Mouse (Mus musculus) MEL (cell line): Measurements from ENCODE around the gene Igf2bp2. TPM values are rescaled to one million over a fixed set of nuclear protein-coding genes. Genes with fewer than 3 reads are reported as not detected.

Source experiments
- DNase-seq: peaks from one replicate; pipeline ENCODE4 v3.0.0; 2011; ENCODE audit warnings: low read depth, low spot score
- H3K27ac ChIP-seq: 2 replicates; pipeline ENCODE4 v1.5.1; 2012; ENCODE audit warnings: low read depth, mild to moderate bottlenecking, control low read depth, low read length, moderate library complexity; ENCODE audit not compliant: control insufficient read depth
- H3K27me3 ChIP-seq, 2 experiments: fragments of 150-350 bp in 1 of 2; sonication (generic) in 1 of 2; 2 replicates each; pipeline ENCODE4 v1.6.1; 2012; ENCODE audit warnings: low read length in 2 of 2, mild to moderate bottlenecking in 2 of 2, improper control_type of control experiment in 1 of 2, moderate library complexity in 1 of 2; ENCODE audit not compliant: insufficient read depth in 2 of 2, control insufficient read depth in 1 of 2
- H3K36me3 ChIP-seq, 2 experiments: 2 replicates each; pipeline ENCODE4 v1.6.1; 2012 to 2014; ENCODE audit warnings: low read length in 2 of 2, improper control_type of control experiment in 1 of 2, inconsistent platforms in 1 of 2, mild to moderate bottlenecking in 1 of 2; ENCODE audit not compliant: insufficient read depth in 2 of 2, control insufficient read depth in 1 of 2
- H3K4me1 ChIP-seq, 2 experiments: fragments of 150-350 bp in 1 of 2; sonication (generic) in 1 of 2; 2 replicates each; pipeline ENCODE4 v1.6.1; 2012; ENCODE audit warnings: low read length in 2 of 2, improper control_type of control experiment in 1 of 2, mild to moderate bottlenecking in 1 of 2; ENCODE audit not compliant: insufficient read depth in 2 of 2, control insufficient read depth in 1 of 2
- H3K4me3 ChIP-seq, 2 experiments: fragments of 150-350 bp in 1 of 2; sonication (generic) in 1 of 2; 2 replicates each; pipeline ENCODE4 v1.5.1; 2012; ENCODE audit warnings: low read depth in 2 of 2, low read length in 2 of 2, mild to moderate bottlenecking in 2 of 2, moderate library complexity in 2 of 2, control low read depth in 1 of 2, improper control_type of control experiment in 1 of 2; ENCODE audit not compliant: control insufficient read depth in 1 of 2, insufficient read depth in 1 of 2
- H3K79me2 ChIP-seq: 2 replicates; pipeline ENCODE4 v1.6.1; 2012; ENCODE audit warnings: mild to moderate bottlenecking, low read length, moderate library complexity; ENCODE audit not compliant: control insufficient read depth, poor library complexity, insufficient read depth
- H3K9ac ChIP-seq: 2 replicates; pipeline ENCODE4 v1.6.1; 2012; ENCODE audit warnings: low read depth, mild to moderate bottlenecking, control low read depth, low read length, moderate library complexity; ENCODE audit not compliant: control insufficient read depth, poor library complexity, severe bottlenecking
- H3K9me3 ChIP-seq: fragments of 150-350 bp; sonication (generic); replicated peaks from 2 replicates; pipeline ENCODE4 v1.6.1; 2012; ENCODE audit warnings: mild to moderate bottlenecking, low read length, improper control_type of control experiment, moderate library complexity; ENCODE audit not compliant: insufficient read depth
- BHLHE40 ChIP-seq: IDR thresholded peaks from 2 replicates; pipeline ENCODE4 v1.6.1; 2012; ENCODE audit warnings: low read depth, mild to moderate bottlenecking, inconsistent platforms, low read length, improper control_type of control experiment, borderline replicate concordance
- CHD1 ChIP-seq: IDR thresholded peaks from 2 replicates; pipeline ENCODE4 v1.6.1; 2012; ENCODE audit warnings: low read depth, mild to moderate bottlenecking, inconsistent platforms, low read length, improper control_type of control experiment
- CHD2 ChIP-seq: IDR thresholded peaks from 2 replicates; pipeline ENCODE4 v1.6.1; 2011; ENCODE audit warnings: low read length, improper control_type of control experiment
- CTCF ChIP-seq, 3 experiments: IDR thresholded peaks in 2 of 3; conservative IDR thresholded peaks in 1 of 3; 2 replicates each; pipeline ENCODE4 v1.5.1; 2011 to 2012; ENCODE audit warnings: low read length in 3 of 3, low read depth in 2 of 3, mild to moderate bottlenecking in 2 of 3, improper control_type of control experiment in 1 of 3, inconsistent platforms in 1 of 3, mixed read lengths in 1 of 3, moderate library complexity in 1 of 3; ENCODE audit not compliant: control insufficient read depth in 1 of 3, insufficient read depth in 1 of 3, poor library complexity in 1 of 3, severe bottlenecking in 1 of 3
- EP300 ChIP-seq, 2 experiments: IDR thresholded peaks; 2 replicates each; pipeline ENCODE4 v1.6.1; 2011; ENCODE audit warnings: improper control_type of control experiment in 2 of 2, low read length in 2 of 2, low read depth in 1 of 2, mild to moderate bottlenecking in 1 of 2
- ETS1 ChIP-seq: IDR thresholded peaks from 2 replicates; pipeline ENCODE4 v1.6.1; 2012; ENCODE audit warnings: low read depth, mild to moderate bottlenecking, inconsistent platforms, low read length, improper control_type of control experiment, moderate library complexity
- GABPA ChIP-seq: IDR thresholded peaks from 2 replicates; pipeline ENCODE4 v1.6.1; 2012; ENCODE audit warnings: low read depth, mild to moderate bottlenecking, inconsistent platforms, low read length, improper control_type of control experiment, moderate library complexity
- HCFC1 ChIP-seq: IDR thresholded peaks from 2 replicates; pipeline ENCODE4 v1.6.1; 2012; ENCODE audit warnings: low read depth, mild to moderate bottlenecking, inconsistent platforms, low read length, improper control_type of control experiment, moderate library complexity
- KAT2A ChIP-seq: conservative IDR thresholded peaks from 2 replicates; pipeline ENCODE4 v1.6.1; 2012; ENCODE audit warnings: low read depth, low read length, improper control_type of control experiment, inconsistent platforms
- MAX ChIP-seq: IDR thresholded peaks from 2 replicates; pipeline ENCODE4 v1.6.1; 2011; ENCODE audit warnings: low read length, improper control_type of control experiment
- MYB ChIP-seq: IDR thresholded peaks from 2 replicates; pipeline ENCODE4 v1.6.1; 2011; ENCODE audit warnings: mild to moderate bottlenecking, low read depth, low read length, improper control_type of control experiment
- POLR2A ChIP-seq, 2 experiments: IDR thresholded peaks; 2 replicates each; pipeline ENCODE4 v1.6.1; 2011 to 2012; ENCODE audit warnings: low read length in 2 of 2, mild to moderate bottlenecking in 2 of 2, control low read depth in 1 of 2, improper control_type of control experiment in 1 of 2, low read depth in 1 of 2, moderate library complexity in 1 of 2; ENCODE audit not compliant: control insufficient read depth in 1 of 2, insufficient read depth in 1 of 2, poor library complexity in 1 of 2
- RAD21 ChIP-seq: IDR thresholded peaks from 2 replicates; pipeline ENCODE4 v1.6.1; 2011; ENCODE audit warnings: mild to moderate bottlenecking, low read depth, low read length, improper control_type of control experiment
- RCOR1 ChIP-seq: IDR thresholded peaks from 2 replicates; pipeline ENCODE4 v1.6.1; 2012; ENCODE audit warnings: low read depth, mild to moderate bottlenecking, inconsistent platforms, low read length, improper control_type of control experiment
- SMC3 ChIP-seq: IDR thresholded peaks from 2 replicates; pipeline ENCODE4 v1.6.1; 2011; ENCODE audit warnings: low read depth, low read length, improper control_type of control experiment
- TBP ChIP-seq: IDR thresholded peaks from 2 replicates; pipeline ENCODE4 v1.8.0; 2011; ENCODE audit warnings: low read depth, low read length, improper control_type of control experiment
- UBTF ChIP-seq: IDR thresholded peaks from 2 replicates; pipeline ENCODE4 v1.6.1; 2012; ENCODE audit warnings: low read depth, mild to moderate bottlenecking, inconsistent platforms, low read length, improper control_type of control experiment, moderate library complexity, borderline replicate concordance; ENCODE audit not compliant: insufficient read depth
- USF1 ChIP-seq: IDR thresholded peaks from 2 replicates; pipeline ENCODE4 v1.6.1; 2014; ENCODE audit warnings: low read depth, mild to moderate bottlenecking, inconsistent platforms, low read length, improper control_type of control experiment, moderate library complexity
- USF2 ChIP-seq, 2 experiments: IDR thresholded peaks; 2 replicates each; pipeline ENCODE4 v1.6.1; 2011 to 2012; ENCODE audit warnings: improper control_type of control experiment in 2 of 2, low read length in 2 of 2, borderline replicate concordance in 1 of 2, inconsistent platforms in 1 of 2, low read depth in 1 of 2, mild to moderate bottlenecking in 1 of 2; ENCODE audit not compliant: insufficient read depth in 1 of 2
- ZC3H11A ChIP-seq: IDR thresholded peaks from 2 replicates; pipeline ENCODE4 v1.6.1; 2012; ENCODE audit warnings: low read depth, mild to moderate bottlenecking, inconsistent platforms, low read length, improper control_type of control experiment
- ZKSCAN1 ChIP-seq: IDR thresholded peaks from 2 replicates; pipeline ENCODE4 v1.6.1; 2012; ENCODE audit warnings: low read depth, mild to moderate bottlenecking, inconsistent platforms, low read length, improper control_type of control experiment, moderate library complexity
- ZMIZ1 ChIP-seq: IDR thresholded peaks from 2 replicates; pipeline ENCODE4 v1.6.1; 2012; ENCODE audit warnings: low read depth, mild to moderate bottlenecking, inconsistent platforms, low read length, improper control_type of control experiment, moderate library complexity
- ZNF384 ChIP-seq: IDR thresholded peaks from 2 replicates; pipeline ENCODE4 v1.6.1; 2012; ENCODE audit warnings: low read depth, mild to moderate bottlenecking, inconsistent platforms, low read length, improper control_type of control experiment
- polyA plus RNA-seq, 2 experiments: library from polyadenylated mRNA; stranded (reverse) in 1 of 2; unstranded in 1 of 2; fragments of >175 nt in 1 of 2; fragments of >200 nt in 1 of 2; gene quantifications; 2 replicates each; pipeline versions ENCODE4 v1.2.1 to v1.2.4; 2012; ENCODE audit warnings: low replicate concordance in 2 of 2, low read depth in 1 of 2; ENCODE audit not compliant: insufficient read length in 2 of 2, insufficient read depth in 1 of 2, missing spikeins in 1 of 2
- total RNA-seq: library from RNA; depleted of rRNA; stranded (reverse); fragments of 300-350 nt; gene quantifications from 2 replicates; pipeline ENCODE4 v1.2.3, GENCODE M21; 2012

Gene Igf2bp2
- total and polyA plus RNA-seq, 3 experiments: 0.23 to 0.86 TPM; not detected in 1

DNA sequence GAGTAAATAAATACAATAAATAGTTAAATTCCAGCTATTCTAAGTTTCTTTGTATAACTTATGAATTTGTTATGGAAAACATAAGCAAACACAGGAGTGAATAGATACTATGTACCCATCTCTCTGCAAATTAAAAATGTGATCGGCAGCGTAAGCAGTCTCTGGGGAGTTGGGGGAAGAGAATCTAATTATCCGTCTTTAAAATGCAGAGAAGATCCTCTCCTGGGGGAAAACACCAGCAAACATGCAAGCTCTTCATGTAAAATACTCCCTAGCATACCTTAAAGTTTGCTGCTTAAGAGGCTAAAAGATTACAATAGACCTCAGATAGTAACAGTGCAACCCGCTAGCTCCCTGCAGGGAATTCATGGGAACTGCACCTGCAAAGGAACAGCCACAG is 36.2 kb downstream of the Igf2bp2 start:
- no peak for DNase-seq
- Histone ChIP-seq H3K9ac (no peak overlapping the region), H3K9me3 (no peaks in the 10 kb centered on the region), H3K79me2 (no peaks in the 10 kb centered on the region), H3K4me1 (no peaks in the 10 kb centered on the region), H3K27ac (no peak overlapping the region), H3K36me3 (no peaks in the 10 kb centered on the region), H3K27me3 (no peaks in the 10 kb centered on the region; a peak in 1 of 4 replicates)
- no peak for TF ChIP-seq MYB
- no peak for TF ChIP-seq ZC3H11A
- no peak for TF ChIP-seq MAX
- TF ChIP-seq TBP: no peak
- no peak for TF ChIP-seq ZKSCAN1
- TF ChIP-seq, all 39 proteins: peak for 0
- no peak overlapping the region for H3K4me3 ChIP-seq

GRCm38 (mm10) chr16:22124325-22124918 is 38.7 kb downstream of the Igf2bp2 start:
- Histone ChIP-seq H3K36me3 (peaks cover 0 to 2% of the 10 kb centered on the region in 2 experiments; a peak in 1 of 4 replicates), H3K4me1 (0 out of 4 replicates have a peak, but pooled peaks cover 0 to 2% of the 10 kb centered on the region in 2 experiments), H3K27ac (no peak overlapping the region), H3K79me2 (no peaks in the 10 kb centered on the region), H3K27me3 (no peaks in the 10 kb centered on the region), H3K9ac (no peak overlapping the region), H3K9me3 (no peaks in the 10 kb centered on the region), H3K4me3 (no peak overlapping the region)
- no peak for DNase-seq
- TF ChIP-seq BHLHE40 (no peak), ZKSCAN1 (no peak), ETS1 (no peak), USF1 (no peak), CTCF (IDR thresholded peaks at IDR 0.05 in 2 of 3, conservative IDR thresholded peaks at IDR 0.05 in 1 of 3; ENCODE audit: control insufficient read depth in 1 of 3, insufficient read depth in 1 of 3, low read depth in 2 of 3, low read length in 3 of 3, poor library complexity in 1 of 3, severe bottlenecking in 1 of 3) (no peak), HCFC1 (no peak), ZC3H11A (no peak), CHD2 (no peak), KAT2A (no peak), CHD1 (no peak), UBTF (no peak)

DNA sequence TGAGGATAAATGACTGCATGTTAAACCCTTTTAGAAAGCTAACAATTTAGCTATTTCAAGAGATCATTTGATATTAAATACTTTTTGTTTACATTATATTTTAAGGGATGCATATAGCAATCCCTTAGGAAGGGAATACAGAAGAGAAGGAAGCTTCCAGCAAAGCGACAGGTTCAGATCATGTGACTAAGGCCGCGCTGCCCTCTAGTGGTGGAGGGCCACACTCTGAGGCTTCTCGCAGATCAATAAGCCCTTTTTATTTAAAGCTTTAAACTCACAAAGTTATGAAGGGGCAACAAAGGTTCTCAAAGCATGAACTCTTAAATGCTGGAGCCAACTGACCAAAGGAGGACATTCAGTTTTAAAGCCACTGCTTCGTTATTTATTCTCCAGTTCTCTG is 39.4 kb downstream of the Igf2bp2 start:
- Histone ChIP-seq H3K9ac (no peak overlapping the region), H3K27me3 (no peaks in the 10 kb centered on the region), H3K27ac (no peak overlapping the region), H3K9me3 (no peaks in the 10 kb centered on the region), H3K4me1 (0 out of 4 replicates have a peak, but pooled peaks cover 0 to 2% of the 10 kb centered on the region in 2 experiments), H3K79me2 (no peaks in the 10 kb centered on the region), H3K4me3 (no peak overlapping the region), H3K36me3 (peaks cover 0 to 2% of the 10 kb centered on the region in 2 experiments; a peak in 1 of 4 replicates)
- TF ChIP-seq USF1 (peak; percentile 92), USF2 (IDR thresholded peaks at IDR 0.05; ENCODE audit: borderline replicate concordance in 1 of 2, insufficient read depth in 1 of 2, low read depth in 1 of 2, low read length in 2 of 2) (peak in 1 of 2 experiments; percentile 55; a peak in 1 of 4 replicates), GABPA (no peak), ZNF384 (no peak), ZMIZ1 (no peak), SMC3 (peak; percentile 85), CTCF (IDR thresholded peaks at IDR 0.05 in 2 of 3, conservative IDR thresholded peaks at IDR 0.05 in 1 of 3; ENCODE audit: control insufficient read depth in 1 of 3, insufficient read depth in 1 of 3, low read depth in 2 of 3, low read length in 3 of 3, poor library complexity in 1 of 3, severe bottlenecking in 1 of 3) (peak; percentile 73 to 90 (median 87)), POLR2A (IDR thresholded peaks at IDR 0.05; ENCODE audit: control insufficient read depth in 1 of 2, insufficient read depth in 1 of 2, low read depth in 1 of 2, low read length in 2 of 2, poor library complexity in 1 of 2) (no peak), BHLHE40 (peak; percentile 43; the same call in 1 of the 2 replicates), EP300 (IDR thresholded peaks at IDR 0.05; ENCODE audit: low read depth in 1 of 2, low read length in 2 of 2) (no peak), RCOR1 (no peak), ZC3H11A (peak; percentile 61), RAD21 (peak; percentile 82), UBTF (no peak)
- DNase-seq: peak; percentile 64
